Comparison of ENCODE assay signal across 23 mouse cellular contexts in the genomic region with DNA sequence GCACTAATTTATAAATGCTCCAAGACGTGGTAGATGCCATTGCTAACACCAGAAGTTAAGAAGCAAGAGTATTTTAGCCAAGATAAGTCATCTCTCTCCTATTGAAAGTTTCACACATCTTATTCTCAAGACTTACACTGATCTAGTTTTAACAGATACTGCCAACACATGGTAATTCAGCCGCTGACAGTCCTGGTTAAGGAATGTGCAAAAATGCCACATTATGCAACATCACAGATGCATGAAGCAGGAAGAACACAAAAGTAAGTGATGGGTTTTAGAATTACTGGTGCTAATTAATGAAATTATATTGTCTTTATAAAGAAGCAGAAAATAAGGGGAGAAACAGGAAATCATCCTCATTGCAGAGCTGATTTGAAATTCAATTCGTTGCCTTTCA. TPM values are rescaled to one million over a fixed set of nuclear protein-coding genes. Genes with fewer than 3 reads are reported as not detected.
DNase-seq lines count a peak whose midpoint lies in the region; ATAC-seq and TF ChIP-seq lines count a peak whose summit lies in the region.
"Had no signal": no experiment of that assay in that cellular context is flagged by ENCODE, and none has a peak within 500 bp of the region (broad histone marks: within the 10 kb centered on the region; RNA-seq: fewer than 3 reads in every experiment).

No protein-coding gene starts in this region.

- no peaks in the 10 kb centered on the region for H3K9me3 ChIP-seq in forebrain, embryonic 15.5 days
- H3K9me3 ChIP-seq in forebrain, embryonic 12.5 days: no peaks in the 10 kb centered on the region
- H3K9me3 ChIP-seq in intestine, postnatal 0 days (ENCODE audit: control insufficient read depth): no peaks in the 10 kb centered on the region
- H3K9me3 ChIP-seq: heart, embryonic 15.5 days; hindbrain, embryonic 13.5 days; liver, embryonic 13.5 days; midbrain, embryonic 12.5 days had no signal

- ATAC-seq in forebrain, embryonic 15.5 days (replicated peaks): no peak
- ATAC-seq in forebrain, embryonic 12.5 days (ENCODE audit: low FRiP score): no peak
- no peak for ATAC-seq in intestine, postnatal 0 days

- no peak overlapping the region for H3K9ac ChIP-seq in forebrain, embryonic 15.5 days (replicated peaks)
- no peak overlapping the region for H3K9ac ChIP-seq in forebrain, embryonic 12.5 days
- H3K9ac ChIP-seq in intestine, postnatal 0 days (ENCODE audit: low read depth, low read length): no peak overlapping the region
- H3K9ac ChIP-seq: heart, embryonic 15.5 days; hindbrain, embryonic 13.5 days; liver, embryonic 13.5 days; midbrain, embryonic 12.5 days had no signal

- no peaks in the 10 kb centered on the region for H3K27me3 ChIP-seq in forebrain, embryonic 15.5 days
- no peaks in the 10 kb centered on the region for H3K27me3 ChIP-seq in forebrain, embryonic 12.5 days
- no peaks in the 10 kb centered on the region for H3K27me3 ChIP-seq in intestine, postnatal 0 days (replicated peaks; ENCODE audit: control insufficient read depth, insufficient read depth, low read length)
- H3K27me3 ChIP-seq: CH12.LX; heart, embryonic 15.5 days; hindbrain, embryonic 13.5 days; liver, embryonic 13.5 days; midbrain, embryonic 12.5 days had no signal

- no peaks in the 10 kb centered on the region for H3K36me3 ChIP-seq in forebrain, embryonic 15.5 days
- no peaks in the 10 kb centered on the region for H3K36me3 ChIP-seq in forebrain, embryonic 12.5 days (replicated peaks)
- H3K36me3 ChIP-seq in intestine, postnatal 0 days (ENCODE audit: control insufficient read depth, insufficient read depth): no peaks in the 10 kb centered on the region
- H3K36me3 ChIP-seq: G1E; heart, embryonic 15.5 days; hindbrain, embryonic 13.5 days; liver, embryonic 13.5 days; midbrain, embryonic 12.5 days had no signal

- H3K4me1 ChIP-seq in forebrain, embryonic 15.5 days: no peaks in the 10 kb centered on the region
- H3K4me1 ChIP-seq in forebrain, embryonic 12.5 days: no peaks in the 10 kb centered on the region
- H3K4me1 ChIP-seq in intestine, postnatal 0 days (replicated peaks; ENCODE audit: control insufficient read depth, insufficient read depth, low read length): no peaks in the 10 kb centered on the region
- H3K4me1 ChIP-seq: heart, embryonic 15.5 days; hindbrain, embryonic 13.5 days; liver, embryonic 13.5 days; midbrain, embryonic 12.5 days had no signal

- TF ChIP-seq POLR2A in brain, embryonic 14.5 days (IDR thresholded peaks at IDR 0.05; ENCODE audit: borderline replicate concordance, extremely low read depth, insufficient read depth, insufficient read length, poor library complexity, severe bottlenecking): no peak

- peak; percentile 1 to 47 for DNase-seq in layer of hippocampus, adult 18-20 months (ENCODE audit: low spot score in 2 of 2)
- no peak for DNase-seq in layer of hippocampus, postnatal 36 days
- DNase-seq in retina, embryonic 14.5 days (ENCODE audit: low spot score): peak; percentile 3
- DNase-seq in retina, postnatal 1 day: no peak
- peak; percentile 60 for DNase-seq in brain, embryonic 14.5 days (ENCODE audit: low read depth)
- DNase-seq: adrenal gland, adult 2 months; cerebellum, adult 18-20 months; cerebellum, postnatal 25 days; heart, postnatal 36 days; kidney, adult 8-10 months; liver, embryonic 13.5 days; lung, adult 2 months; thymus, adult 2 months; thymus, postnatal 4 days had no signal

- WGBS in forebrain, embryonic 15.5 days: 44% methylated on average over 3 of the region's 3 CpGs
- WGBS in forebrain, embryonic 12.5 days: 74% methylated on average over 3 of the region's 3 CpGs
- 61% methylated on average over 3 of the region's 3 CpGs for WGBS in intestine, postnatal 0 days

- no peak for TF ChIP-seq CTCF in brain, embryonic 14.5 days (IDR thresholded peaks at IDR 0.05; ENCODE audit: borderline replicate concordance, extremely low read depth, insufficient read depth, insufficient read length)
- no peak for TF ChIP-seq CTCF in intestine, postnatal 0 days (IDR thresholded peaks at IDR 0.05; ENCODE audit: low read depth)

- H3K4me3 ChIP-seq in forebrain, embryonic 15.5 days: no peak overlapping the region
- H3K4me3 ChIP-seq in forebrain, embryonic 12.5 days (replicated peaks): no peak overlapping the region
- no peak overlapping the region for H3K4me3 ChIP-seq in intestine, postnatal 0 days (ENCODE audit: low read depth, low read length)
- H3K4me3 ChIP-seq: heart, embryonic 15.5 days; hindbrain, embryonic 13.5 days; liver, embryonic 13.5 days; midbrain, embryonic 12.5 days had no signal

- H3K4me2 ChIP-seq in forebrain, embryonic 15.5 days (replicated peaks): no peak overlapping the region
- no peak overlapping the region for H3K4me2 ChIP-seq in forebrain, embryonic 12.5 days
- no peak overlapping the region for H3K4me2 ChIP-seq in intestine, postnatal 0 days (replicated peaks; ENCODE audit: low read depth)
- H3K4me2 ChIP-seq: heart, embryonic 15.5 days; hindbrain, embryonic 13.5 days; liver, embryonic 13.5 days; midbrain, embryonic 12.5 days had no signal

- H3K27ac ChIP-seq in forebrain, embryonic 15.5 days (replicated peaks): peak overlapping the region; percentile 6; the same call in 1 of the 2 replicates
- H3K27ac ChIP-seq in forebrain, embryonic 12.5 days: no peak overlapping the region
- H3K27ac ChIP-seq in intestine, postnatal 0 days (ENCODE audit: low read depth, low read length): no peak overlapping the region
- H3K27ac ChIP-seq: heart, embryonic 15.5 days; hindbrain, embryonic 13.5 days; liver, embryonic 13.5 days; midbrain, embryonic 12.5 days had no signal

RNA-seq across cellular contexts. Expression of a gene that starts 49.8 kb away (rescaled TPM):
- polyA plus RNA-seq in forebrain, embryonic 15.5 days (2015; fragmentation: Nextera tagmentation; extraction: Ambion mirVana): 36.3 and 37.5 TPM in 2 replicates
- 26.0 and 29.6 TPM in 2 replicates for polyA plus RNA-seq in forebrain, embryonic 12.5 days (2016; fragmentation: Nextera tagmentation; extraction: Ambion mirVana)
- total RNA-seq in layer of hippocampus, adult 18-20 months (2021): 10 to 100 TPM; 37.1 to 39.5 TPM
- 10 to 100 TPM; 39.4 to 40.4 TPM for total RNA-seq in layer of hippocampus, postnatal 36 days (2021)
- 16.7 and 27.0 TPM in 2 replicates for polyA plus RNA-seq in brain, embryonic 14.5 days (2012; rRNA removed)
- 2.8 and 3.5 TPM in 2 replicates for polyA plus RNA-seq in intestine, postnatal 0 days (2015; fragmentation: Nextera tagmentation; extraction: Ambion mirVana)
- total RNA-seq: CH12.LX; monocyte, adult 5-6 weeks had no signal
- polyA plus RNA-seq: G1E had no signal

Comparison
In these comparisons a context has a peak if more than half of its experiments do, and no peak if none do; other contexts are left out.
1. DNase-seq: peak in layer of hippocampus, adult 18-20 months (2 of 2), retina, embryonic 14.5 days (single experiment) and brain, embryonic 14.5 days (single experiment); none in layer of hippocampus, postnatal 36 days (0 of 2) and retina, postnatal 1 day (single experiment).